Comparison of ENCODE assay signal across 13 mouse cellular contexts in genomic region chr10:56484931-56485330, GRCm38 (mm10).
"Had no signal": no experiment of that assay in that cellular context is flagged by ENCODE, and none has a peak within 500 bp of the region (broad histone marks: within the 10 kb centered on the region; RNA-seq: fewer than 3 reads in every experiment).

No protein-coding gene starts in this region.

- H3K4me2 ChIP-seq: kidney, embryonic 15.5 days; limb, embryonic 15.5 days; liver, embryonic 12.5 days; lung, embryonic 14.5 days; neural tube, embryonic 12.5 days had no signal

- DNase-seq: kidney, postnatal 14 days; lung, embryonic 14.5 days; lung, postnatal 10 days; lung, postnatal 4 days; midbrain, embryonic 14.5 days; thymus, adult 2 months; thymus, postnatal 36 days had no signal

- H3K36me3 ChIP-seq: kidney, embryonic 15.5 days; limb, embryonic 15.5 days; liver, embryonic 12.5 days; midbrain, embryonic 10.5 days; neural tube, embryonic 12.5 days had no signal

- H3K4me1 ChIP-seq: kidney, embryonic 15.5 days; midbrain, embryonic 10.5 days; neural tube, embryonic 12.5 days had no signal

- ATAC-seq: liver, embryonic 12.5 days had no signal

- H3K9me3 ChIP-seq: kidney, embryonic 15.5 days; limb, embryonic 15.5 days; liver, embryonic 12.5 days; midbrain, embryonic 10.5 days; neural tube, embryonic 12.5 days had no signal

- H3K27me3 ChIP-seq: kidney, embryonic 15.5 days; limb, embryonic 15.5 days; liver, embryonic 12.5 days; neural tube, embryonic 12.5 days had no signal

- H3K4me3 ChIP-seq: kidney, embryonic 15.5 days; limb, embryonic 15.5 days; liver, embryonic 12.5 days; midbrain, embryonic 10.5 days; neural tube, embryonic 12.5 days had no signal

- H3K27ac ChIP-seq: kidney, embryonic 15.5 days; limb, embryonic 15.5 days; liver, embryonic 12.5 days; midbrain, embryonic 10.5 days; neural tube, embryonic 12.5 days; stomach, postnatal 0 days had no signal

- H3K9ac ChIP-seq: kidney, embryonic 15.5 days; limb, embryonic 15.5 days; liver, embryonic 12.5 days; lung, embryonic 14.5 days; neural tube, embryonic 12.5 days had no signal
